Mouse (Mus musculus) cerebellum, adult 2 months (tissue): ENCODE data around the gene Chka.

Source experiments
- CTCF ChIP-seq: fragments of 200-500 bp; IDR thresholded peaks from 2 replicates; pipeline ENCODE4 v1.5.1; 2011; ENCODE audit warnings: low read depth, mild to moderate bottlenecking, control low read depth, low read length, moderate library complexity, borderline replicate concordance; ENCODE audit not compliant: insufficient read depth
- POLR2A ChIP-seq: fragments of 200-500 bp; IDR thresholded peaks from 2 replicates; pipeline ENCODE4 v1.6.1; 2011; ENCODE audit warnings: low read length, control low read depth, borderline replicate concordance; ENCODE audit not compliant: insufficient read depth

- no peak for TF ChIP-seq CTCF
- TF ChIP-seq POLR2A: no peak
Observed at GRCm38 (mm10) chr19:3855091-3855490, 3.5 kb downstream of the Chka start.
